Mouse (Mus musculus) cerebellum, adult 2 months (tissue): ENCODE data around the gene Col17a1.

Source experiments
- CTCF ChIP-seq: fragments of 200-500 bp; IDR thresholded peaks from 2 replicates; pipeline ENCODE4 v1.5.1; 2011; ENCODE audit warnings: low read depth, mild to moderate bottlenecking, control low read depth, low read length, moderate library complexity, borderline replicate concordance; ENCODE audit not compliant: insufficient read depth
- POLR2A ChIP-seq: fragments of 200-500 bp; IDR thresholded peaks from 2 replicates; pipeline ENCODE4 v1.6.1; 2011; ENCODE audit warnings: low read length, control low read depth, borderline replicate concordance; ENCODE audit not compliant: insufficient read depth

DNA sequence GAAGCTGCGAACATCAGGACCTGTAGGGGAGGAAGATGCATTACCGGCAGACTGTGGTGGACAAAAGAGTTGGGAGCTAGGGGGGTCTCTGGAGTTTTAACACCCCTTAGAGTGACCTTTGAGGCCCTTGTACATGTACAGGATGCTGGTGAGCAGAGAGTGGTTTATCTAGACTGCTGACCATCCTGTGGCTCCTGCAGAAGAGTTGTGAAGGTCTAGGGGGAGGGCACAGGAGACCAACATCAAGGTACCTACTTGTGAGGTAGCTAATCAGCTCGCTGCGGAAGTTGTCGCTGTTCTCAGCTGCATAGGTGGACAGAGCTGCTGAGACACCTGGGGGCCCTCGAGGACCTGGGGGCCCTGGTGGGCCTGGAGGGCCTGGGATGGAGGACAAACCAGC is 42.8 kb downstream of the Col17a1 start:
- TF ChIP-seq POLR2A (no peak), CTCF (no peak)
